Mouse (Mus musculus): ENCODE results near the gene Cd8b1. TPM values are rescaled to one million over a fixed set of nuclear protein-coding genes. Genes with fewer than 3 reads are reported as not detected.

The Cd8b1 gene
- polyA plus RNA-seq, 1 experiment from 2014 or later, result 1,203 TPM

Other genes with a start within 250 kb of the Cd8b1 start
- gene Thnsl2, start 178.3 kb upstream of the Cd8b1 start, polyA plus RNA-seq (2015; fragmentation: Nextera tagmentation; extraction: Ambion mirVana), result 7.8 and 11.3 TPM in 2 replicates
- 1.3 and 2.3 TPM in 2 replicates for gene Fabp1, start 123.0 kb upstream of the Cd8b1 start, polyA plus RNA-seq (2015; fragmentation: Nextera tagmentation; extraction: Ambion mirVana)
- 92.6 and 98.4 TPM in 2 replicates for gene Krcc1, start 51.1 kb upstream of the Cd8b1 start, polyA plus RNA-seq (2015; fragmentation: Nextera tagmentation; extraction: Ambion mirVana)
- gene Smyd1, start 555 bp upstream of the Cd8b1 start, polyA plus RNA-seq (2015; fragmentation: Nextera tagmentation; extraction: Ambion mirVana), result 2.3 and 3.7 TPM in 2 replicates
- 664 and 665 TPM in 2 replicates for gene Cd8a, start 50.6 kb downstream of the Cd8b1 start, polyA plus RNA-seq (2015; fragmentation: Nextera tagmentation; extraction: Ambion mirVana)
- 311 and 342 TPM in 2 replicates for gene Rmnd5a, start 117.8 kb downstream of the Cd8b1 start, polyA plus RNA-seq (2015; fragmentation: Nextera tagmentation; extraction: Ambion mirVana)
- gene Rnf103, start 171.1 kb downstream of the Cd8b1 start, polyA plus RNA-seq (2015; fragmentation: Nextera tagmentation; extraction: Ambion mirVana), result 12.1 and 13.8 TPM in 2 replicates
- gene Chmp3, start 221.0 kb downstream of the Cd8b1 start, polyA plus RNA-seq (2015; fragmentation: Nextera tagmentation; extraction: Ambion mirVana), result 58.1 and 60.8 TPM in 2 replicates